Mouse (Mus musculus) monocyte, adult 5-6 weeks (primary cell): ENCODE data around the gene 4930572O03Rik. TPM values are rescaled to one million over a fixed set of nuclear protein-coding genes. Genes with fewer than 3 reads are reported as not detected.
"Not testable (repeated sequence)": the region's sequence is repeated elsewhere in the genome, so short reads cannot be mapped to it uniquely, and the experiment has no call there.

Experiments used
- ATAC-seq: fragments of 153-309, 156-312 bp; replicated peaks from 2 replicates; pipeline ENCODE4 v1.8.0; 2017; ENCODE audit warnings: mild to moderate bottlenecking; ENCODE audit not compliant: low TSS enrichment, insufficient number of reproducible peaks, severe bottlenecking, poor library complexity, low FRiP score
- total RNA-seq: library from RNA; stranded (forward); fragments of 200-1000, 200-491, 200-594 nt; gene quantifications from 3 replicates; pipeline ENCODE4 v1.2.3, GENCODE M21; 2017

Gene 4930572O03Rik
- total RNA-seq, 1 experiment from 2014 or later = not detected

- not testable (repeated sequence) for ATAC-seq
Observed at GRCm38 (mm10) chr5:15630068-15630467, 26.8 kb downstream of the 4930572O03Rik start.

- not testable (repeated sequence) for ATAC-seq
Observed at GRCm38 (mm10) chr5:15628136-15628535, 28.7 kb downstream of the 4930572O03Rik start.

- ATAC-seq = not testable (repeated sequence)
Observed at GRCm38 (mm10) chr5:15618764-15619163, 38.1 kb downstream of the 4930572O03Rik start, which contains the start of gene Speer4d. Speer4d (plus strand) TSS chr5:15619064.

- ATAC-seq = not testable (repeated sequence)
Observed at GRCm38 (mm10) chr5:15616195-15616594, 40.7 kb downstream of the 4930572O03Rik start.

- not testable (repeated sequence) for ATAC-seq
Observed at GRCm38 (mm10) chr5:15610695-15611094, 46.2 kb downstream of the 4930572O03Rik start.

- not testable (repeated sequence) for ATAC-seq
Observed at GRCm38 (mm10) chr5:15606677-15607076, 50.2 kb downstream of the 4930572O03Rik start.

- ATAC-seq = not testable (repeated sequence)
Observed at GRCm38 (mm10) chr5:15603585-15603984, 53.3 kb downstream of the 4930572O03Rik start.

GRCm38 (mm10) chr5:15603008-15603407 is 53.9 kb downstream of the 4930572O03Rik start:
- not testable (repeated sequence) for ATAC-seq

- ATAC-seq = not testable (repeated sequence)
Observed at GRCm38 (mm10) chr5:15602424-15602947, 54.4 kb downstream of the 4930572O03Rik start.

Other genes with a start within 250 kb of the 4930572O03Rik start
- not detected in 3 replicates for gene Gm21149, start 180.5 kb downstream of the 4930572O03Rik start, total RNA-seq
- gene Gm21190, start 127.8 kb downstream of the 4930572O03Rik start, total RNA-seq = not detected in 3 replicates
- not detected in 3 replicates for gene Gm21083, start 79.7 kb downstream of the 4930572O03Rik start, total RNA-seq
- gene Speer4d, start 38.0 kb downstream of the 4930572O03Rik start, total RNA-seq = not detected in 3 replicates
- not detected in 3 replicates for gene Speer4c, start 57.2 kb upstream of the 4930572O03Rik start, total RNA-seq